ENCODE assay signal across 10 mouse cellular contexts in genomic region chr11:87444735-87445428, GRCm38 (mm10). TPM values are rescaled to one million over a fixed set of nuclear protein-coding genes. Genes with fewer than 3 reads are reported as not detected.
DNase-seq lines count a peak whose midpoint lies in the region; ATAC-seq and TF ChIP-seq lines count a peak whose summit lies in the region.
"Had no signal": no experiment of that assay in that cellular context is flagged by ENCODE, and none has a peak within 500 bp of the region (broad histone marks: within the 10 kb centered on the region; RNA-seq: fewer than 3 reads in every experiment).

No protein-coding gene starts in this region.

- no peak overlapping the region for H3K27ac ChIP-seq in hindbrain, embryonic 12.5 days
- H3K27ac ChIP-seq in hindbrain, embryonic 11.5 days (ENCODE audit: low read depth, low read length): no peak overlapping the region
- H3K27ac ChIP-seq in ES-Bruce4 (ENCODE audit: insufficient read depth, low read length) (peak overlapping the region; percentile 87), MEL (ENCODE audit: control insufficient read depth, low read depth, low read length) (0 out of 2 replicates have a peak overlapping the region, but pooled peaks have one; percentile 10)
- peak overlapping the region; percentile 78; the same call in 1 of the 2 replicates for H3K27ac ChIP-seq in liver, embryonic 12.5 days
- H3K27ac ChIP-seq: left cerebral cortex, adult 2 months had no signal

- H3K9me3 ChIP-seq in hindbrain, embryonic 12.5 days (replicated peaks): no peaks in the 10 kb centered on the region
- no peaks in the 10 kb centered on the region for H3K9me3 ChIP-seq in hindbrain, embryonic 11.5 days (ENCODE audit: control insufficient read depth, low read length)
- no peaks in the 10 kb centered on the region for H3K9me3 ChIP-seq in ES-Bruce4 (replicated peaks; ENCODE audit: control insufficient read depth, insufficient read depth, low read length, poor library complexity, severe bottlenecking)
- H3K9me3 ChIP-seq in MEL (replicated peaks; ENCODE audit: insufficient read depth, low read length): no peaks in the 10 kb centered on the region
- no peaks in the 10 kb centered on the region for H3K9me3 ChIP-seq in liver, embryonic 12.5 days (replicated peaks)

- no peak for TF ChIP-seq RAD21 in MEL (IDR thresholded peaks at IDR 0.05; ENCODE audit: low read depth, low read length)

- H3K4me2 ChIP-seq in hindbrain, embryonic 12.5 days (replicated peaks): 0 out of 2 replicates have a peak overlapping the region, but pooled peaks have one; percentile 11
- H3K4me2 ChIP-seq in hindbrain, embryonic 11.5 days (replicated peaks; ENCODE audit: low read depth, low read length): no peak overlapping the region
- peak overlapping the region; percentile 51 for H3K4me2 ChIP-seq in liver, embryonic 12.5 days

- no peak for TF ChIP-seq POLR2A in ES-Bruce4 (IDR thresholded peaks at IDR 0.05; ENCODE audit: insufficient read depth, low read length)
- no peak; a peak in 1 of 4 replicates for TF ChIP-seq POLR2A in MEL (IDR thresholded peaks at IDR 0.05; ENCODE audit: control insufficient read depth in 1 of 2, insufficient read depth in 1 of 2, low read depth in 1 of 2, low read length in 2 of 2, poor library complexity in 1 of 2)

- no peak for DNase-seq in hindbrain, embryonic 11.5 days (ENCODE audit: low spot score)
- peak; percentile 73 for DNase-seq in MEL (ENCODE audit: low read depth, low spot score)
- DNase-seq in spleen, adult 18-20 months: no peak
- DNase-seq in kidney, adult 9 months: no peak
- DNase-seq: gastrocnemius, postnatal 25 days; thymus, postnatal 36 days had no signal

- no peak for ATAC-seq in hindbrain, embryonic 12.5 days (ENCODE audit: low FRiP score)
- no peak for ATAC-seq in hindbrain, embryonic 11.5 days (ENCODE audit: low FRiP score)
- ATAC-seq in liver, embryonic 12.5 days: no peak

- no peaks in the 10 kb centered on the region for H3K27me3 ChIP-seq in hindbrain, embryonic 12.5 days
- H3K27me3 ChIP-seq in hindbrain, embryonic 11.5 days (ENCODE audit: control insufficient read depth, insufficient read depth, low read length): no peaks in the 10 kb centered on the region
- H3K27me3 ChIP-seq in ES-Bruce4 (ENCODE audit: control insufficient read depth, insufficient read depth, low read length, poor library complexity, severe bottlenecking) (no peaks in the 10 kb centered on the region), MEL (ENCODE audit: control insufficient read depth in 1 of 2, insufficient read depth in 2 of 2, low read length in 2 of 2) (no peaks in the 10 kb centered on the region)
- no peaks in the 10 kb centered on the region; the same call in none of the 2 replicates for H3K27me3 ChIP-seq in liver, embryonic 12.5 days (replicated peaks)

- TF ChIP-seq CTCF in ES-Bruce4 (IDR thresholded peaks at IDR 0.05; ENCODE audit: low read depth, low read length) (no peak), MEL (IDR thresholded peaks at IDR 0.05 in 2 of 3, conservative IDR thresholded peaks at IDR 0.05 in 1 of 3; ENCODE audit: control insufficient read depth in 1 of 3, insufficient read depth in 1 of 3, low read depth in 2 of 3, low read length in 3 of 3, poor library complexity in 1 of 3, severe bottlenecking in 1 of 3) (no peak)

- no peak overlapping the region for H3K4me3 ChIP-seq in hindbrain, embryonic 12.5 days
- no peak overlapping the region for H3K4me3 ChIP-seq in hindbrain, embryonic 11.5 days (ENCODE audit: low read depth, low read length)
- H3K4me3 ChIP-seq in ES-Bruce4 (ENCODE audit: low read depth, low read length): peak overlapping the region; percentile 72
- peak overlapping the region in 1 of 2 experiments; percentile 36; a peak in 2 of 4 replicates for H3K4me3 ChIP-seq in MEL (ENCODE audit: control insufficient read depth in 1 of 2, insufficient read depth in 1 of 2, low read depth in 2 of 2, low read length in 2 of 2)
- no peak overlapping the region for H3K4me3 ChIP-seq in liver, embryonic 12.5 days
- H3K4me3 ChIP-seq: left cerebral cortex, adult 2 months had no signal

- H3K79me2 ChIP-seq in MEL (ENCODE audit: control insufficient read depth, insufficient read depth, low read length, poor library complexity): no peaks in the 10 kb centered on the region; the same call in 1 of the 2 replicates

- TF ChIP-seq EP300 in ES-Bruce4 (IDR thresholded peaks at IDR 0.05; ENCODE audit: insufficient read depth, low read depth, low read length) (no peak), MEL (IDR thresholded peaks at IDR 0.05; ENCODE audit: low read depth in 1 of 2, low read length in 2 of 2) (no peak)

- no peaks in the 10 kb centered on the region for H3K36me3 ChIP-seq in hindbrain, embryonic 12.5 days
- H3K36me3 ChIP-seq in hindbrain, embryonic 11.5 days (ENCODE audit: control insufficient read depth, insufficient read depth, low read length): no peaks in the 10 kb centered on the region
- H3K36me3 ChIP-seq in ES-Bruce4 (ENCODE audit: control insufficient read depth, insufficient read depth, low read length, poor library complexity, severe bottlenecking) (no peaks in the 10 kb centered on the region), MEL (ENCODE audit: control insufficient read depth in 1 of 2, insufficient read depth in 2 of 2, low read length in 2 of 2) (peaks cover 0 to 16% of the 10 kb centered on the region in 2 experiments; a peak in 2 of 4 replicates)
- no peaks in the 10 kb centered on the region for H3K36me3 ChIP-seq in liver, embryonic 12.5 days

- no peak overlapping the region; the same call in 1 of the 2 replicates for H3K9ac ChIP-seq in hindbrain, embryonic 12.5 days
- no peak overlapping the region for H3K9ac ChIP-seq in hindbrain, embryonic 11.5 days (ENCODE audit: low read depth, low read length)
- H3K9ac ChIP-seq in ES-Bruce4 (ENCODE audit: low read depth, poor library complexity, severe bottlenecking) (peak overlapping the region; percentile 89), MEL (ENCODE audit: control insufficient read depth, low read depth, low read length, poor library complexity, severe bottlenecking) (peak overlapping the region; percentile 54)
- H3K9ac ChIP-seq in liver, embryonic 12.5 days: peak overlapping the region; percentile 50

- H3K4me1 ChIP-seq in hindbrain, embryonic 12.5 days: peaks cover 2% of the 10 kb centered on the region
- H3K4me1 ChIP-seq in hindbrain, embryonic 11.5 days (replicated peaks; ENCODE audit: control insufficient read depth, insufficient read depth, low read length): no peaks in the 10 kb centered on the region
- H3K4me1 ChIP-seq in ES-Bruce4 (ENCODE audit: control insufficient read depth, insufficient read depth, low read length): no peaks in the 10 kb centered on the region
- peaks cover 8 to 20% of the 10 kb centered on the region in 2 experiments for H3K4me1 ChIP-seq in MEL (ENCODE audit: control insufficient read depth in 1 of 2, insufficient read depth in 2 of 2, low read length in 2 of 2)
- peaks cover 37% of the 10 kb centered on the region for H3K4me1 ChIP-seq in liver, embryonic 12.5 days

- WGBS in hindbrain, embryonic 12.5 days: 10% methylated on average over 16 of the region's 16 CpGs
- WGBS in hindbrain, embryonic 11.5 days: 12% methylated on average over 16 of the region's 16 CpGs
- 6% methylated on average over 16 of the region's 16 CpGs for WGBS in liver, embryonic 12.5 days (ENCODE audit: insufficient replicate concordance)

TF ChIP-seq in MEL, 35 proteins besides CTCF, POLR2A, EP300 and RAD21:
- TF ChIP-seq TAL1 (IDR thresholded peaks at IDR 0.05; ENCODE audit: low read length) (no peak), MAFK (IDR thresholded peaks at IDR 0.05; ENCODE audit: borderline replicate concordance, low read depth, low read length) (no peak), ZNF384 (IDR thresholded peaks at IDR 0.05; ENCODE audit: low read depth, low read length) (no peak), E2F4 (IDR thresholded peaks at IDR 0.05; ENCODE audit: borderline replicate concordance, low read depth, low read length) (no peak), MXI1 (IDR thresholded peaks at IDR 0.05; ENCODE audit: low read depth, low read length) (no peak), ZMIZ1 (IDR thresholded peaks at IDR 0.05; ENCODE audit: low read depth, low read length) (no peak), CHD2 (IDR thresholded peaks at IDR 0.05; ENCODE audit: low read length) (no peak), USF2 (IDR thresholded peaks at IDR 0.05; ENCODE audit: borderline replicate concordance in 1 of 2, insufficient read depth in 1 of 2, low read depth in 1 of 2, low read length in 2 of 2) (no peak), KAT2A (conservative IDR thresholded peaks at IDR 0.05; ENCODE audit: low read depth, low read length) (no peak)

RNA-seq across cellular contexts. Expression of gene Tex14, which starts 40.0 kb away (rescaled TPM):
- polyA plus RNA-seq in hindbrain, embryonic 12.5 days (2016; fragmentation: Nextera tagmentation; extraction: Ambion mirVana): 0.10 and 0.38 TPM in 2 replicates
- 0.35 TPM in 1 of 2 replicates, not detected in the other for polyA plus RNA-seq in hindbrain, embryonic 11.5 days (2014; fragmentation: Nextera tagmentation; extraction: Ambion mirVana)
- polyA plus RNA-seq in ES-Bruce4 (2011; ENCODE audit: insufficient read depth, insufficient read length, low read depth, missing spikeins) (15.9 and 17.9 TPM in 2 replicates), MEL (2012; ENCODE audit: insufficient read depth in 1 of 2, insufficient read length in 2 of 2, low read depth in 1 of 2, low replicate concordance in 2 of 2, missing spikeins in 1 of 2) (under 1 TPM in 1 of 2 experiments, not detected in 1; 0.42 TPM)
- total RNA-seq in MEL (2012; rRNA removed): 0.23 and 0.42 TPM in 2 replicates
- polyA plus RNA-seq in liver, embryonic 12.5 days (2016; fragmentation: Nextera tagmentation; extraction: Ambion mirVana): not detected in 2 replicates

RNA-seq across cellular contexts. Expression of gene Rad51c, which starts 40.1 kb away (rescaled TPM):
- polyA plus RNA-seq in hindbrain, embryonic 12.5 days (2016; fragmentation: Nextera tagmentation; extraction: Ambion mirVana): 8.6 and 10.1 TPM in 2 replicates
- 12.2 and 13.1 TPM in 2 replicates for polyA plus RNA-seq in hindbrain, embryonic 11.5 days (2014; fragmentation: Nextera tagmentation; extraction: Ambion mirVana)
- polyA plus RNA-seq in ES-Bruce4 (2011; ENCODE audit: insufficient read depth, insufficient read length, low read depth, missing spikeins): 30.9 and 31.0 TPM in 2 replicates
- total RNA-seq in MEL (2012; rRNA removed): 1.5 and 2.5 TPM in 2 replicates
- 1 to 10 TPM in 1 of 2 experiments, not detected in 1; 1.9 TPM for polyA plus RNA-seq in MEL (2012; ENCODE audit: insufficient read depth in 1 of 2, insufficient read length in 2 of 2, low read depth in 1 of 2, low replicate concordance in 2 of 2, missing spikeins in 1 of 2)
- 5.0 and 5.9 TPM in 2 replicates for polyA plus RNA-seq in liver, embryonic 12.5 days (2016; fragmentation: Nextera tagmentation; extraction: Ambion mirVana)

Comparison
In these comparisons a context has a peak if more than half of its experiments do, and no peak if none do; other contexts are left out.
1. H3K27ac ChIP-seq: peak in ES-Bruce4 (single experiment), MEL (single experiment) and liver, embryonic 12.5 days (single experiment); none in hindbrain, embryonic 12.5 days (single experiment) and hindbrain, embryonic 11.5 days (single experiment).
2. H3K9ac ChIP-seq: peak in ES-Bruce4 (single experiment), MEL (single experiment) and liver, embryonic 12.5 days (single experiment); none in hindbrain, embryonic 12.5 days (single experiment) and hindbrain, embryonic 11.5 days (single experiment).
3. RNA of gene Tex14, which starts 40.0 kb away (polyA plus RNA-seq): 15.9 to 17.9 TPM in ES-Bruce4; 0.42 TPM in MEL, 0.10 to 0.38 TPM in hindbrain, embryonic 12.5 days, not detected in liver, embryonic 12.5 days and 0.35 TPM in hindbrain, embryonic 11.5 days; every median in the first group is over 10 times any median in the second.